Mouse (Mus musculus): ENCODE data around the gene Itpr1. TPM values are rescaled to one million over a fixed set of nuclear protein-coding genes. Genes with fewer than 3 reads are reported as not detected.

The Itpr1 gene
- total and polyA plus RNA-seq, 2 experiments, result 6.9 to 55.0 TPM

DNA sequence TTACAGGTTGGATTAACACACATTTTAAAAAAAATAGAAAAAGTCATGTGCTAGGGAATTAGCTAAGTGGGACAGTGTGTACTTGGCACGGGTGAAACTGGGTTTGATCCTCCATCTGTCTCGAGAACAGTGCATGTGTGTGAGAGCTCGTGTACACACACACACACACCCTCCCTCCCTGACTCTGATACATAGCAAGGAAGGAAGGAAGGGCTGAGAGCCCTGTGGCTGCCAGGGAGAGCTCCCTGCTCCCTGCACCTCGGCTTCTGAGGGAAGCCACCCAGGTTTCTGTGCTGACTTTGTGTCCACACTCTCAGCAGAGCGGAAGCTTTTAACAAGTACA, 244.1 kb downstream of the Itpr1 start:
- Histone ChIP-seq H3K4me1 (ENCODE audit: control insufficient read depth, insufficient read depth, low read length) (peaks cover 40% of the 10 kb centered on the region), H3K4me3 (ENCODE audit: insufficient read depth, low read depth, low read length) (no peak overlapping the region), H3K27ac (replicated peaks; ENCODE audit: insufficient read depth, low read depth, low read length) (peak overlapping the region; percentile 92), H3K79me2 (ENCODE audit: control insufficient read depth, insufficient read depth, low read length) (no peaks in the 10 kb centered on the region; the same call in 1 of the 2 replicates), H3K36me3 (ENCODE audit: control insufficient read depth, insufficient read depth, low read length) (no peaks in the 10 kb centered on the region), H3K27me3 (ENCODE audit: control insufficient read depth, insufficient read depth, low read length) (no peaks in the 10 kb centered on the region), H3K9ac (ENCODE audit: low read depth, low read length) (peak overlapping the region; percentile 7)
- TF ChIP-seq POLR2A (IDR thresholded peaks at IDR 0.05; ENCODE audit: extremely low read depth, insufficient read depth, low read length), result no peak
- TF ChIP-seq CTCF (IDR thresholded peaks at IDR 0.05; ENCODE audit: low read depth, low read length), result no peak
- 4% methylated on average over 5 of the region's 5 CpGs for WGBS
- peak; percentile 95 for DNase-seq (ENCODE audit: extremely low read depth, low read depth, low spot score)

DNA sequence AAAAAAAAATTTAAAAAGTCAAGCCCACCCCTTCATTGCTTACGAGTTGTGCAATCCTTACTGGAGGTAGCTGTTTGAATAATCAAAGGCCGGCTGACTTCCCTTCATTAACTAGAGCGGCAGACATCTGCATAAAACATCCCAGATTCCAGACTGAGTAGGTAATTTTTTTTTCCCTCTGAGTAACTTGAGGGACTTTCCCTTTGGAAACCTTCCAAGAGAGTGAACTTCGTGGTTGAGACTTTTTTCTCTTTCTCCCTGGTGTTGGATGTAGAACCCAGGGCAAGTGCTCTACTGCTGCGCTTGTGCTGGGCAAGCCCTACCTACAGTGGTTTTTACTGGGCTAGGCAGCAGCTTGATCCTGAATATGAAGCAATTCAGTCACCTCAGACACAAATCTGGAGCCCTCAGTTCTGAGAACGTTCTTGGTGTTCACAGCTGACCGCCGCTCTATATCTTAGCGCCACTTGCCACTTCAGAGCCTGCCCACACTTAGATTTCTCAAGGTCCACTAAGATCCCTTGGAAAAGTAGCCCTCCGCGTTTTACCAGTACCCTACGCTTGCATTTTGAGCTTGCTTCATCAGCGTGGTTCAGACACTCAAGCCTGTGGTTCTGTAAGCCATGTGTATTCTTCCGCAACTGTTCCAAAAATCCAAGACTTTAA, 244.8 kb downstream of the Itpr1 start:
- peak; percentile 54 for DNase-seq (ENCODE audit: extremely low read depth, low read depth, low spot score)
- Histone ChIP-seq H3K4me1 (ENCODE audit: control insufficient read depth, insufficient read depth, low read length) (peaks cover 37% of the 10 kb centered on the region), H3K4me3 (ENCODE audit: insufficient read depth, low read depth, low read length) (no peak overlapping the region), H3K36me3 (ENCODE audit: control insufficient read depth, insufficient read depth, low read length) (no peaks in the 10 kb centered on the region), H3K27ac (replicated peaks; ENCODE audit: insufficient read depth, low read depth, low read length) (peak overlapping the region; percentile 79), H3K9ac (ENCODE audit: low read depth, low read length) (peak overlapping the region; percentile 63), H3K27me3 (ENCODE audit: control insufficient read depth, insufficient read depth, low read length) (no peaks in the 10 kb centered on the region), H3K79me2 (ENCODE audit: control insufficient read depth, insufficient read depth, low read length) (no peaks in the 10 kb centered on the region; the same call in 1 of the 2 replicates)
- TF ChIP-seq CTCF (IDR thresholded peaks at IDR 0.05; ENCODE audit: low read depth, low read length), result no peak
- no peak for TF ChIP-seq POLR2A (IDR thresholded peaks at IDR 0.05; ENCODE audit: extremely low read depth, insufficient read depth, low read length)
- WGBS, result 44% methylated on average over 14 of the region's 14 CpGs

DNA sequence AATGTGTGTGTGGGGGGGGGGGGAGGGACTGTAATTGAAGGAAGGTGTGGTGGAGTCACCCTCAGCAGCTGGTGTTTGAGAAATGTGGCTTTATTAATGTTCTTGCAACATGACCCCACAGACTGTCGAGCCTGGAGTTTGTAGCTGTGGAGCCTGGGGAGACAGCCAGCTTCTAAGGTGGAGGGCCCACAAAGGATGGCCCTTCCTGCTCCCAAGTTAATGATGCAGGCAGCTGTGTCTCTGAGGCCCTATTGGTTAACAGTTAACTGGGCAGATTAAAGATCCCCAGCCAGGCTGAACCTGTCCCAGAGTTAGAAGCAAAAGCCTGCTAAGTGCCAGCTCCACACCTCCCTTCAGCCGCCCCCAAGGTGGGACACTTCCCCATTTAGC, 245.3 kb downstream of the Itpr1 start:
- peak; percentile 90 for DNase-seq (ENCODE audit: extremely low read depth, low read depth, low spot score)
- peak overlapping the region; percentile 63 for H3K9ac ChIP-seq (ENCODE audit: low read depth, low read length)
- WGBS, result 21% methylated on average over 2 of the region's 2 CpGs
- peak overlapping the region; percentile 79 for H3K27ac ChIP-seq (replicated peaks; ENCODE audit: insufficient read depth, low read depth, low read length)
- peaks cover 34% of the 10 kb centered on the region for H3K4me1 ChIP-seq (ENCODE audit: control insufficient read depth, insufficient read depth, low read length)
- TF ChIP-seq POLR2A (IDR thresholded peaks at IDR 0.05; ENCODE audit: extremely low read depth, insufficient read depth, low read length), result no peak
- TF ChIP-seq CTCF (IDR thresholded peaks at IDR 0.05; ENCODE audit: low read depth, low read length), result no peak
- no peaks in the 10 kb centered on the region for H3K27me3 ChIP-seq (ENCODE audit: control insufficient read depth, insufficient read depth, low read length)
- H3K36me3 ChIP-seq (ENCODE audit: control insufficient read depth, insufficient read depth, low read length), result no peaks in the 10 kb centered on the region
- H3K4me3 ChIP-seq (ENCODE audit: insufficient read depth, low read depth, low read length), result no peak overlapping the region
- H3K79me2 ChIP-seq (ENCODE audit: control insufficient read depth, insufficient read depth, low read length), result no peaks in the 10 kb centered on the region; the same call in 1 of the 2 replicates

DNA sequence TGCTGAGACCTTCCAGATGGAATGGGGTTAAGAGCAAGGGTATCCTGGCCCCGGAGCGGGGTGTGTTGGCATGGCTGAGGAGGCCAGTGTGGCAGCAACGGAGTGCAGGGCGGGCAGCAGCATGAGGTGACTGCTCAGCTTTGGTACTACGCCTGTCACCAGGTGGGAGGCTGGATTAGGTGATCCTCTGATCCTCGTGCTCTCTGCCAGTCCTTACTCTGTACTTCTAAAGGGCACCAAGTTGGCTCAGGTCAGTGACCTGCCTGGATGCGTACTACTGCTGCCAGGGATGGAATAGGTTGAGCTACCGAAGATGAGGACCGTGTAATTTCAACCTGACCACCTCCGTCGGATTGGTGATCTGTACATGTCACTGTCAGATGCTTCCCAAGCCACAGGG, 245.9 kb downstream of the Itpr1 start:
- WGBS, result 39% methylated on average over 11 of the region's 11 CpGs
- peak overlapping the region; percentile 31 for H3K9ac ChIP-seq (ENCODE audit: low read depth, low read length)

DNA sequence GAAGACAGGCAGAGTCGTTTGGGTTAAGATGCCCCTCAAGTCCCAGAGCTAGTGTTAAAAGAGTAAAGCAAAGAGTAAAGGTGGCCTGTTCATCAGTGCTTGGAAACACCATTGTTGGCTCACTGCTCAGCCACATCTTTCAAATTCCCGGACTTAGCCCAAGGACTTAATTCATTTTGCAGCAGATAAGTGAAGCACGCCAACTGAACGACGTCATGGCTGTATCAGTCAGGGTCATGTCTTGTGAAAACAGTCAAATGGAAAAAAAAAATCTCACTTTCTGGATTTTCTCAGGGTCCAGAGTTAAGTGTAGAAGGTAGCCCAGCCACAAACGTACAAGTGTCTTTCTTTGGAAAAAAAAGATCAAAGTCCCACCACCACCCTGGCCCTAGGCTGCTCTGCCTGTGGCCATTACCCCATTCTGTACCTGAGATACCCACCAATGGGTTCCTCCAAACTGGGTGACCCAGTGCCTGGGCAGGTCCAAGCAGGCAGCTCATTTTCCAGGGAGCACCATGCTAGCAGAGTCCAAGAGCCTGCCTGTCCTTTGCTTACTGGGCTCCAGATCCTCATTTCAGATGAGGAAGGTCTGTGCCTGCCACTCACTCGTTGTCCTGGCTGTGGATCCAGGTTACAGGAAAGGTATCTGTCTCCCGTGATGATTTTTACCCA, 251.5 kb downstream of the Itpr1 start:
- DNase-seq (ENCODE audit: extremely low read depth, low read depth, low spot score), result peak; percentile 90
- Histone ChIP-seq H3K36me3 (ENCODE audit: control insufficient read depth, insufficient read depth, low read length) (no peaks in the 10 kb centered on the region; the same call in 1 of the 2 replicates), H3K27me3 (ENCODE audit: control insufficient read depth, insufficient read depth, low read length) (no peaks in the 10 kb centered on the region), H3K27ac (replicated peaks; ENCODE audit: insufficient read depth, low read depth, low read length) (peak overlapping the region; percentile 20), H3K9ac (ENCODE audit: low read depth, low read length) (no peak overlapping the region), H3K4me3 (ENCODE audit: insufficient read depth, low read depth, low read length) (no peak overlapping the region), H3K4me1 (ENCODE audit: control insufficient read depth, insufficient read depth, low read length) (peaks cover 15% of the 10 kb centered on the region), H3K79me2 (ENCODE audit: control insufficient read depth, insufficient read depth, low read length) (no peaks in the 10 kb centered on the region)
- 68% methylated on average over 8 of the region's 8 CpGs for WGBS
- no peak for TF ChIP-seq POLR2A (IDR thresholded peaks at IDR 0.05; ENCODE audit: extremely low read depth, insufficient read depth, low read length)
- no peak for TF ChIP-seq CTCF (IDR thresholded peaks at IDR 0.05; ENCODE audit: low read depth, low read length)

More for the DNA sequence above, 245.9 kb downstream of the Itpr1 start:
- H3K4me3 ChIP-seq (ENCODE audit: insufficient read depth, low read depth, low read length), result no peak overlapping the region
- H3K36me3 ChIP-seq (ENCODE audit: control insufficient read depth, insufficient read depth, low read length), result no peaks in the 10 kb centered on the region
- peak; percentile 85 for DNase-seq (ENCODE audit: extremely low read depth, low read depth, low spot score)
- peaks cover 28% of the 10 kb centered on the region for H3K4me1 ChIP-seq (ENCODE audit: control insufficient read depth, insufficient read depth, low read length)
- no peaks in the 10 kb centered on the region for H3K27me3 ChIP-seq (ENCODE audit: control insufficient read depth, insufficient read depth, low read length)
- TF ChIP-seq POLR2A (IDR thresholded peaks at IDR 0.05; ENCODE audit: extremely low read depth, insufficient read depth, low read length) (no peak), CTCF (IDR thresholded peaks at IDR 0.05; ENCODE audit: low read depth, low read length) (no peak)
- peak overlapping the region; percentile 79 for H3K27ac ChIP-seq (replicated peaks; ENCODE audit: insufficient read depth, low read depth, low read length)
- no peaks in the 10 kb centered on the region; the same call in 1 of the 2 replicates for H3K79me2 ChIP-seq (ENCODE audit: control insufficient read depth, insufficient read depth, low read length)

- Histone ChIP-seq H3K4me3 (ENCODE audit: insufficient read depth, low read depth, low read length) (no peak overlapping the region), H3K79me2 (ENCODE audit: control insufficient read depth, insufficient read depth, low read length) (no peaks in the 10 kb centered on the region), H3K4me1 (ENCODE audit: control insufficient read depth, insufficient read depth, low read length) (peaks cover 15% of the 10 kb centered on the region), H3K27ac (replicated peaks; ENCODE audit: insufficient read depth, low read depth, low read length) (no peak overlapping the region; the same call in 1 of the 2 replicates), H3K9ac (ENCODE audit: low read depth, low read length) (no peak overlapping the region), H3K27me3 (ENCODE audit: control insufficient read depth, insufficient read depth, low read length) (no peaks in the 10 kb centered on the region), H3K36me3 (ENCODE audit: control insufficient read depth, insufficient read depth, low read length) (no peaks in the 10 kb centered on the region; the same call in 1 of the 2 replicates)
- 94% methylated on average over 5 of the region's 5 CpGs for WGBS
- DNase-seq (ENCODE audit: extremely low read depth, low read depth, low spot score), result no peak
- TF ChIP-seq CTCF (IDR thresholded peaks at IDR 0.05; ENCODE audit: low read depth, low read length) (no peak), POLR2A (IDR thresholded peaks at IDR 0.05; ENCODE audit: extremely low read depth, insufficient read depth, low read length) (no peak)
Measured at GRCm38 (mm10) chr6:108465159-108465558, 252.3 kb downstream of the Itpr1 start.
